Mouse (Mus musculus) heart, postnatal 4 days (tissue): ENCODE results near the gene Wdr18. TPM values are rescaled to one million over a fixed set of nuclear protein-coding genes. Genes with fewer than 3 reads are reported as not detected.

Experiments
- DNase-seq: peaks from one replicate; pipeline ENCODE4 v3.0.0; 2021
- total RNA-seq, 2 experiments: library from RNA; stranded (reverse); gene quantifications; 2 replicates each; pipeline ENCODE4 v1.2.3; 2021

The Wdr18 gene
- total RNA-seq, 2 experiments from 2014 or later: 25.5 to 28.5 TPM

- peak; percentile 78 for DNase-seq
These were observed 37.9 kb downstream of the Wdr18 start for GRCm38 (mm10) chr10:79997819-79998218.

DNA sequence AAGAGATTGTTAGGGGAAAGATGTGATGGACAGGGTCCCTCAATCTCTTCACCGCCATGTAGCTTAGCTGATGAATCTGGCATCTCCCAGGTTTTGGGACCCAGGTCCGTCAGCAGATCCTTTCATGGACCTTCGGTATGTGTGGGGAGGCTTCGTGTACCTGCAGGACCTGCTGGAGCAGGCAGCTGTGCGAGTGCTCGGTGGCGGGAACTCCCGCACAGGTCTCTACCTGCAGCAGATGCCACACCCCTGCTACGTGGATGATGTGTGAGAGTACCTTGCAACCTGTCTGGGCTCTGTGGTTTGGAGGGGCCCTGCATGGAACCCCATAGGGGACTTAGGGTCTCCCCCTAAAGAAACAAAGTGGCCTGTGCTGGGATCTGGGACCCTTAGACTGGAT is 42.0 kb downstream of the Wdr18 start:
- DNase-seq: no peak

- DNase-seq: no peak
These were observed 42.9 kb downstream of the Wdr18 start for GRCm38 (mm10) chr10:80002829-80003228.

DNA sequence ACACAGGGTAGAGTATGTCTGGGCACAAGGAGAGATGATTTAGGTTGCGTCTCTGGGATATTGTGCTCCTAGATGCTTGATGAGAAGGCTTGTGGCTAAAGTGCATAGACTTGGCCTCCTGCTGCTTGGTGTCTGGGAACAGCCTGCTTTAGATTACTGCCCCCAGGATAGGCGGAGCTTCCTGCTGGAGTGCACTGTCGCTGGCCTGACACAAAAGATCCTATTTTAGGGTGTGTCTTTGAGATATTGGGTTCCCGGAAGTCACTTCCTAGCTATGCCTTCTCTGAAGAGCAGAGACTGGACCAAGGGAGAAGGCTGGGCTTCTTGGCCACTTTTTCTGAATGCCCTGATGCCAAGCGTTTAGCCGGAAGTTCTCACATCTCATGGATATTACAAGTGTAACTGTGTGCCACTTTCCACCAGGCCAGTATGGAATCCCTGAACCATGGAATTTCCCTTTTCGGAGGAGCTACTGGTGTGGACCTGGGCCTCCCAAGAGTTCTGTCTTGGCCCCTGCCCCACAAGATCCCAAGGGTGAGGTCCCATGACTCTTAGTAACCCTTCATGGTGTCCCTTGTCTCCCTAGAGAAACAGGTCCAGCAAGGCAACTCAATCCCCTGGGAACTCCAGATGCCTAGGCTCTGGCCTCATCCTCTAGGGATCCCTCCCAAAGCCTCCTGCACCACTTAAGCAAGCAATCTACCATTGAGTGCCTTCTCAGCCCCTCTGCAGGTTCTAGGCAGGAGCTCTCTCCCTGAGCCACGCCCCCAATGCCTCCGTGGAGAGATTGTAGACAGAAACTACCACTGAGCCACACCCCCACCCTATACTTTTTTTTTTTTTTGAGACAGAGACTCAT is 43.7 kb downstream of the Wdr18 start:
- DNase-seq: no peak

DNA sequence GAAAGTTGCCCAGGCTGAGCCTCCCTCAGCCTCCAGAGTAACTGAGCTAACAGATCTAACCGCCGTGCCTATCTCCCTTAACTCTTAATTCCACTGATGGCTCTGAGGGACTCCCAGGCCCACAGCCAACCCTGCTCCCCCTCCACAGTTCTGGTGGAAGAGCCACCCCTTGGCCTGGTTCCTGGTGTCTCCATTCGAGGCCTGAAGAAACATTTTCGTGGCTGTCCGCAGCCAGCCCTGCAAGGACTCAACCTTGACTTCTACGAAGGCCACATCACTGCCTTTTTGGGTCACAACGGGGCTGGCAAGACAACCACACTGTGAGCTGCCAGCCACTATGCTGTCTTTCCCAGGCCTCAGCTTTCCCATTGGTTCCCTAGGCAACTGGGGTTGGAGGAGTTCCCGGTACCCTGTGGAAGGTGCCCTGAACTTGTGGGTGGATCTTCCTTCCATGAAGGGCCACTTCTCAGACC is 44.3 kb downstream of the Wdr18 start:
- DNase-seq: no peak

GRCm38 (mm10) chr10:80011740-80012139 is 51.8 kb downstream of the Wdr18 start:
- DNase-seq: no peak

GRCm38 (mm10) chr10:80013609-80014008 is 53.7 kb downstream of the Wdr18 start:
- no peak for DNase-seq

GRCm38 (mm10) chr10:80014484-80015290 is 54.7 kb downstream of the Wdr18 start:
- DNase-seq: no peak

GRCm38 (mm10) chr10:80015583-80015982 is 55.6 kb downstream of the Wdr18 start:
- no peak for DNase-seq

GRCm38 (mm10) chr10:80016511-80016910 is 56.6 kb downstream of the Wdr18 start, which contains the start of gene Arhgap45:
Arhgap45 (plus strand) TSS chr10:80016653.
- no peak for DNase-seq

GRCm38 (mm10) chr10:80016931-80017330 is 57.0 kb downstream of the Wdr18 start:
- no peak for DNase-seq

- DNase-seq: no peak
These were observed 57.4 kb downstream of the Wdr18 start for GRCm38 (mm10) chr10:80017361-80017760.

DNA sequence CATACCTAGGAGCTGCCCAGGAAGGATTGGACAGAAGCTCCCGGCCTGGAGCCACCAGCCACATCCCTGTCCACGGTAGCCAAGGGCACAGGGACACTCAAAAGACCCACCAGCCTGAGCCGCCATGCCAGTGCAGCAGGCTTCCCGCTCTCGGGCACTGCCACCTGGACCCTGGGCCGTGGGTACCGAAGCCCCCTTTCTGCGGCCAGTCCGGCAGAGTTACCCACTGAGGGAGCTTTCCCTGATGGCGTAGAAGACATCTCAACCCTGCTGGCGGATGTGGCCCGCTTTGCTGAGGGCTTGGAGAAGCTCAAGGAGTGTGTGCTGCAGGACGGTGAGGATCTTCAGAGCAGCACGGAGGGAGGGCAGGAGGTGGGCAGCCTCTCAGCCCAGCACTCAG is 57.8 kb downstream of the Wdr18 start:
- no peak for DNase-seq

DNA sequence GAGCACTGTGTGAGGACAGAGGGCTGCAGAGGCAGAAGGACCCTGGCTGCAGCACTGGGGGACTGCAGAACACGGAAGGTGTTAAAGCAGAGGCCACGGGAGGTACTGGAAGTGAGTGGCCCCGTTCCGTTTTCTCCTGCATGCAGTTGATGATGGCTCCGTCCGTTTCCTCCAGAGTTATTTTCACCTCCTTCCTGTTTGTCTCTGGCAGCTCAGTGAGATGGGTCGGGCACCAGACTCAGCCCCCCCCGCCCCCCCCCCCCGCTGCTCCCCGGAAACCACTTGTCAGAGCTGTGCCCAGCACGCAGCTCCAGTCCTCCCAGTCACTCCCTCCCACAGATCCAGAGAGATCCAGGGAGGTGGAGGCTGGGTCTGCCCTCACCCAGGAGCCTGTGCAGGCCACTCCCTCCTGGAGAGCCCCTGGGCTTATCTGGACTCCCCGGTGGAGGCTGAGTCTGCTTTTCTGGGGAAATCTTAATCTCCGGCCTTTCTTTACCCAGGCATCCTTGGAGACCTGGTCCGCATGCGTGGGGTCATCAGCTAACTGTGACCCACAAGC is 58.9 kb downstream of the Wdr18 start:
- DNase-seq: peak; percentile 44

DNA sequence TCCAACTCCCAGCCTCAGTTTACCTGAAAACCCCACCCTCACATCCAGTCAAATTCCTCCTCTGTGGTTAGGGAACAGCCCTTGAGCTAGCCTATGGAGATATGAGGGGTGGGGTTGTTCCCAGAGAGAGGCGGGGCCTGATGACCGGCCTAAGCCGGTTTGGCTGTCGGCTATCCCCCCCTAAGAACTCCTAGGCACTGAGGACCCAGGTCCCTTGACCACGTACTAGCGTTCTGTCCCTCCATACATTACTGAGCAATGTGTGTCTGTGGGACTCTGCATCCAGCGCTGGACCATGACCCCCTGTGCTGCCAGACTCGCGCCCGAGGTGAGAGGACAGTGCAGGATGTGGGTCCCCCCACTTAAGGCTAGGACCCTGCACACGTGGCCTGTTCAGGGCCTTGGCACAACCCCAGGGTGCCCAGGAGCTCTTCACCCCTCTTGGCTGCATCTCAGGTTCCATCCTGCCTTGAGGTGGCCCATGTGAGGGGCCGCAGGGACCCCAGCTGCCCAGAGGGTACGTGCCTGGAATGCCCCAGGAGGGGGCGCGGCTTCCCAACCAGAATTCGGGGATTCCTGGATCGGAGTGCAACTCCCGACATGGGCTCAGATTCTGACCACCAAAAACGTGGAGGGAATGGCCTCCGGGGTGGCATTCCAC is 59.6 kb downstream of the Wdr18 start:
- no peak for DNase-seq

Other genes with a start within 250 kb of the Wdr18 start
- gene Hcn2, start 243.5 kb upstream of the Wdr18 start, total RNA-seq: 1 to 10 TPM; 7.6 to 9.5 TPM
- 10 to 100 TPM; 35.4 to 39.6 TPM for gene Polrmt, start 213.6 kb upstream of the Wdr18 start, total RNA-seq
- not detected for gene Fgf22, start 205.1 kb upstream of the Wdr18 start, total RNA-seq
- gene Rnf126, start 193.2 kb upstream of the Wdr18 start, total RNA-seq: 10 to 100 TPM; 40.3 to 45.9 TPM
- gene Fstl3, start 182.9 kb upstream of the Wdr18 start, total RNA-seq: 10 to 100 TPM; 10.3 TPM
- gene Prss57, start 169.2 kb upstream of the Wdr18 start, total RNA-seq: not detected
- 10 to 100 TPM; 78.5 to 88.6 TPM for gene Palm, start 166.6 kb upstream of the Wdr18 start, total RNA-seq
- under 1 TPM; 0.14 to 0.45 TPM for gene Misp, start 139.2 kb upstream of the Wdr18 start, total RNA-seq
- 100 to 1,000 TPM; 167 to 182 TPM for gene Ptbp1, start 105.7 kb upstream of the Wdr18 start, total RNA-seq
- not detected for gene Prtn3, start 85.7 kb upstream of the Wdr18 start, total RNA-seq
- 1 to 10 TPM; 2.5 to 2.9 TPM for gene Plppr3, start 85.5 kb upstream of the Wdr18 start, total RNA-seq
- not detected for gene Elane, start 73.9 kb upstream of the Wdr18 start, total RNA-seq
- under 1 TPM in 1 of 2 experiments, not detected in 1; 0.38 TPM for gene Cfd, start 69.3 kb upstream of the Wdr18 start, total RNA-seq
- gene Med16, start 51.2 kb upstream of the Wdr18 start, total RNA-seq: 10 to 100 TPM; 67.1 to 68.2 TPM
- gene Gm26602, start 49.3 kb upstream of the Wdr18 start, total RNA-seq: not detected
- under 1 TPM; 0.25 to 0.33 TPM for gene Kiss1r, start 43.2 kb upstream of the Wdr18 start, total RNA-seq
- gene R3hdm4, start 38.9 kb upstream of the Wdr18 start, total RNA-seq: 100 to 1,000 TPM in 1 of 2 experiments, 10 to 100 TPM in 1; 91.0 to 100 TPM
- gene Arid3a, start 33.1 kb upstream of the Wdr18 start, total RNA-seq: 1 to 10 TPM; 4.2 to 4.3 TPM
- gene Grin3b, start 10.6 kb downstream of the Wdr18 start, total RNA-seq: under 1 TPM in 1 of 2 experiments, not detected in 1; 0.21 TPM
- gene Tmem259, start 24.2 kb downstream of the Wdr18 start, total RNA-seq: 100 to 1,000 TPM; 117 to 120 TPM
- 100 to 1,000 TPM; 109 to 113 TPM for gene Cnn2, start 28.4 kb downstream of the Wdr18 start, total RNA-seq
- gene Abca7, start 36.3 kb downstream of the Wdr18 start, total RNA-seq: 1 to 10 TPM; 6.9 to 8.1 TPM
- gene Arhgap45, start 56.5 kb downstream of the Wdr18 start, total RNA-seq: 1 to 10 TPM; 4.0 to 4.1 TPM
- 10 to 100 TPM; 66.6 to 70.7 TPM for gene Polr2e, start 79.6 kb downstream of the Wdr18 start, total RNA-seq
- gene Gpx4, start 87.0 kb downstream of the Wdr18 start, total RNA-seq: 100 to 1,000 TPM; 450 to 489 TPM
- 10 to 100 TPM; 19.0 to 19.4 TPM for gene Sbno2, start 145.4 kb downstream of the Wdr18 start, total RNA-seq
- gene Stk11, start 155.7 kb downstream of the Wdr18 start, total RNA-seq: 10 to 100 TPM; 98.7 to 99.9 TPM
- gene Atp5d, start 178.5 kb downstream of the Wdr18 start, total RNA-seq: 1,000 to 10,000 TPM in 1 of 2 experiments, 100 to 1,000 TPM in 1; 966 to 1,003 TPM
- 1 to 10 TPM; 3.7 to 5.1 TPM for gene Cbarp, start 180.7 kb downstream of the Wdr18 start, total RNA-seq
- gene Midn, start 188.1 kb downstream of the Wdr18 start, total RNA-seq: 100 to 1,000 TPM; 145 to 163 TPM
- 100 to 1,000 TPM; 163 to 193 TPM for gene Cirbp, start 205.8 kb downstream of the Wdr18 start, total RNA-seq
- gene 1600002K03Rik, start 212.8 kb downstream of the Wdr18 start, total RNA-seq: 1 to 10 TPM; 1.9 to 4.9 TPM
- gene Efna2, start 219.3 kb downstream of the Wdr18 start, total RNA-seq: 1 to 10 TPM; 2.8 to 2.9 TPM